Mouse (Mus musculus) forebrain, embryonic 16.5 days (tissue): ENCODE data around the gene Slc6a1. TPM values are rescaled to one million over a fixed set of nuclear protein-coding genes. Genes with fewer than 3 reads are reported as not detected.

Experiments used
- ATAC-seq: fragments of 200-750 bp; cut with Nextera tagmentation; 2 replicates; pipeline ENCODE4 v1.8.0; 2017; ENCODE audit warnings: mild to moderate bottlenecking, moderate library complexity
- H3K27ac ChIP-seq: fragments of 300-500 bp; sonication (generic); 2 replicates; pipeline ENCODE4 v1.5.1; 2014; ENCODE audit warnings: low read length, control low read depth
- H3K27me3 ChIP-seq: fragments of 300-500 bp; sonication (generic); replicated peaks from 2 replicates; pipeline ENCODE4 v1.6.1; 2014; ENCODE audit warnings: low read length; ENCODE audit not compliant: control insufficient read depth, insufficient read depth
- H3K36me3 ChIP-seq: fragments of 300-500 bp; sonication (generic); 2 replicates; pipeline ENCODE4 v1.6.1; 2014; ENCODE audit not compliant: control insufficient read depth, insufficient read depth
- H3K4me1 ChIP-seq: fragments of 300-500 bp; sonication (generic); replicated peaks from 2 replicates; pipeline ENCODE4 v1.6.1; 2014; ENCODE audit warnings: low read length; ENCODE audit not compliant: control insufficient read depth, insufficient read depth
- H3K4me2 ChIP-seq: fragments of 300-500 bp; sonication (generic); 2 replicates; pipeline ENCODE4 v1.6.1; 2014; ENCODE audit warnings: mild to moderate bottlenecking, low read length, control low read depth
- H3K4me3 ChIP-seq: fragments of 300-500 bp; sonication (generic); replicated peaks from 2 replicates; pipeline ENCODE4 v1.5.1; 2014; ENCODE audit warnings: mild to moderate bottlenecking, low read length, control low read depth
- H3K9ac ChIP-seq: fragments of 300-500 bp; sonication (generic); replicated peaks from 2 replicates; pipeline ENCODE4 v1.6.1; 2014; ENCODE audit warnings: low read depth, low read length, control low read depth
- H3K9me3 ChIP-seq: fragments of 300-500 bp; sonication (generic); 2 replicates; pipeline ENCODE4 v1.6.1; 2016; ENCODE audit warnings: low read length; ENCODE audit not compliant: control insufficient read depth
- WGBS: fragments of 180-500 bp; shearing (Covaris S2); extraction: QIAGEN DNeasy Blood & Tissue Kit; methylation state at CpG from one replicate; pipeline ENCODE4 v1.1.7; 2014; 5-methylcytosine and 5-hydroxymethylcytosine counted together
- polyA plus RNA-seq: library from polyadenylated mRNA; unstranded; fragments of >200 nt; fragmentation: Nextera tagmentation; extraction: Ambion mirVana; gene quantifications from 2 replicates; pipeline ENCODE4 v1.2.1, GENCODE M21; 2015

Gene Slc6a1
- polyA plus RNA-seq, 1 experiment from 2014 or later: 138 TPM

GRCm38 (mm10) chr6:114299699-114300098 lies 17.3 kb downstream of the Slc6a1 start:
- Histone ChIP-seq H3K36me3 (peaks cover 11% of the 10 kb centered on the region), H3K4me2 (no peak overlapping the region), H3K9ac (no peak overlapping the region), H3K27me3 (no peaks in the 10 kb centered on the region), H3K27ac (no peak overlapping the region), H3K9me3 (no peaks in the 10 kb centered on the region), H3K4me3 (no peak overlapping the region), H3K4me1 (peaks cover 40% of the 10 kb centered on the region)
- 85% methylated on average over 5 of the region's 5 CpGs for WGBS
- ATAC-seq: no peak

GRCm38 (mm10) chr6:114300737-114301136 lies 18.3 kb downstream of the Slc6a1 start:
- peaks cover 16% of the 10 kb centered on the region for H3K36me3 ChIP-seq
- H3K9ac ChIP-seq: no peak overlapping the region
- peaks cover 31% of the 10 kb centered on the region for H3K4me1 ChIP-seq
- no peak overlapping the region for H3K27ac ChIP-seq
- H3K27me3 ChIP-seq: no peaks in the 10 kb centered on the region
- H3K4me2 ChIP-seq: no peak overlapping the region
- WGBS: 85% methylated on average over 11 of the region's 11 CpGs
- H3K4me3 ChIP-seq: no peak overlapping the region
- no peak for ATAC-seq
- H3K9me3 ChIP-seq: no peaks in the 10 kb centered on the region

GRCm38 (mm10) chr6:114304668-114305067 lies 22.2 kb downstream of the Slc6a1 start:
- no peaks in the 10 kb centered on the region for H3K9me3 ChIP-seq
- peaks cover 20% of the 10 kb centered on the region for H3K36me3 ChIP-seq
- ATAC-seq: no peak
- H3K27me3 ChIP-seq: no peaks in the 10 kb centered on the region
- H3K4me3 ChIP-seq: no peak overlapping the region
- WGBS: 89% methylated on average over 6 of the region's 6 CpGs
- H3K9ac ChIP-seq: no peak overlapping the region
- no peaks in the 10 kb centered on the region for H3K4me1 ChIP-seq
- H3K27ac ChIP-seq: no peak overlapping the region
- no peak overlapping the region for H3K4me2 ChIP-seq

- Histone ChIP-seq H3K27me3 (no peaks in the 10 kb centered on the region), H3K4me3 (no peak overlapping the region), H3K9ac (no peak overlapping the region), H3K4me2 (no peak overlapping the region), H3K4me1 (peaks cover 5% of the 10 kb centered on the region), H3K9me3 (no peaks in the 10 kb centered on the region), H3K27ac (no peak overlapping the region), H3K36me3 (peaks cover 3% of the 10 kb centered on the region; the same call in 1 of the 2 replicates)
- ATAC-seq: no peak
- 44% methylated on average over 5 of the region's 5 CpGs for WGBS
Measured at GRCm38 (mm10) chr6:114320511-114320910, 38.1 kb downstream of the Slc6a1 start.

DNA sequence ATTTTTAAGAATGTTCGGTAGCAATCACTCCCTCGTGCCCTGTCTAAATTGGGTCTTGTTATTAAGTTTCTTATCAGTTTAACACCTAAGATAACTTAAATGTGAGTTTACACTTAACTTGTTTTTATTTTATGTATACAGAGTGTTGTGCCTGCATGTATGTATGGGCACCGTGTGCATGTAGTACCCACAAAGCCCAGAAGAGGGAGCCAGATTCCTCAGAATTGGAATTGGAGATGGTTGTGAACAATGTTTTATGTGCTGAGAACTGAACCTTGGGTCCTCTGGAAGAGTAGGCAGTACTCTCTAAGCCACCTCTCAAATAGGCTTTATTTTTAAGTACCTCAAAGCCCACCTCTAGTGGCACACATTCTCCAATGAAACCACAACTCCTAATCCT lies 38.7 kb downstream of the Slc6a1 start:
- Histone ChIP-seq H3K9me3 (no peaks in the 10 kb centered on the region), H3K4me1 (peaks cover 5% of the 10 kb centered on the region), H3K4me3 (no peak overlapping the region), H3K27ac (no peak overlapping the region), H3K36me3 (no peaks in the 10 kb centered on the region; the same call in 1 of the 2 replicates), H3K27me3 (no peaks in the 10 kb centered on the region), H3K9ac (no peak overlapping the region), H3K4me2 (no peak overlapping the region)
- WGBS: 96% methylated on average over 3 of the region's 3 CpGs
- ATAC-seq: no peak

- Histone ChIP-seq H3K27me3 (no peaks in the 10 kb centered on the region), H3K9me3 (no peaks in the 10 kb centered on the region), H3K4me1 (peaks cover 5% of the 10 kb centered on the region), H3K4me3 (no peak overlapping the region), H3K27ac (no peak overlapping the region), H3K4me2 (no peak overlapping the region), H3K9ac (no peak overlapping the region), H3K36me3 (no peaks in the 10 kb centered on the region)
- ATAC-seq: no peak
- 83% methylated on average over 3 of the region's 3 CpGs for WGBS
Measured at GRCm38 (mm10) chr6:114322914-114323313, 40.5 kb downstream of the Slc6a1 start.

DNA sequence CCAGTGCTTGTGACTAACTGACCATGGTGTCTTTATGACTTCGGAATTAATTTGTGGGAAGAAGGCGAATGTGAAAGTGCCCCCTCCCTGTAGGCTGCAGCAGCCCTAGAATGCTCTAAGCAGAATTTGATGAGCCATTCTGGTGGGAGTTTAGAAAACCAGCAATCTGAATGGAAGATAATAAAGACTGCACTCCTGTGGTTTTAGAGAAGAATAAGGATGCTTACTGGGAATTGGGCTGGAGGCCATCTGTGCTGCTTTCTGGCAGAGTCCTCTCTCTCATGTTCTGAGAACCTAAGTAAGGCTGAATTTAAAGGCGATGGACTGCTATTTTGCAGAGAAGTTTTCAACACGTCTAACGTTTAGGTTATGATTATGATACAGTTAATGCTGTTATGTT lies 42.4 kb downstream of the Slc6a1 start:
- Histone ChIP-seq H3K9me3 (no peaks in the 10 kb centered on the region), H3K27me3 (no peaks in the 10 kb centered on the region), H3K4me2 (no peak overlapping the region), H3K9ac (no peak overlapping the region), H3K36me3 (no peaks in the 10 kb centered on the region), H3K27ac (no peak overlapping the region), H3K4me1 (peaks cover 10% of the 10 kb centered on the region), H3K4me3 (no peak overlapping the region)
- 89% methylated on average over 5 of the region's 5 CpGs for WGBS
- ATAC-seq: no peak

GRCm38 (mm10) chr6:114329597-114330470 lies 47.4 kb downstream of the Slc6a1 start:
- Histone ChIP-seq H3K4me1 (peaks cover 11% of the 10 kb centered on the region), H3K4me2 (no peak overlapping the region), H3K27me3 (no peaks in the 10 kb centered on the region), H3K36me3 (no peaks in the 10 kb centered on the region), H3K9ac (0 out of 2 replicates have a peak overlapping the region, but pooled peaks have one; percentile 16), H3K27ac (peak overlapping the region; percentile 58), H3K4me3 (no peak overlapping the region), H3K9me3 (no peaks in the 10 kb centered on the region)
- peak; percentile 91 for ATAC-seq
- 30% methylated on average over 8 of the region's 8 CpGs for WGBS

DNA sequence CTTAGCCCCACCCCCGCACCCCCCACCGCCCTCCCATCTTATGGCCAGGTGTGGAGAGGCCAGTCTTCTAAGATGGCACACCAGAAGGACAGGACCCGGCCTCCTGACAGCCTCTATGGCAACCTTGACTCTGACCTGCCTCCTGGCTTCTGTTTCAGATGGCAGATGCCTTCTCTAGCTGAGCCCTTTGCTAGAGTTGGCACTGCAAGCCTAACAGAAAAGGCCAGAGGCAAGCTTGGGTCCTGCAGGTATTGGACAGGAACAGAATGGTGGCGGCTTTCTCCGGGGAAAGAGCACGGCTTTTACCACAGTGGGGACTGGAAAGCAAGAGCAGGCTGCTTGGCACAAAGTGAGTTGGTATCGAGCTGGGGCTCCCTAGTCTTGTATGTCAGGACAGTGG lies 49.5 kb downstream of the Slc6a1 start:
- Histone ChIP-seq H3K27ac (no peak overlapping the region), H3K9me3 (no peaks in the 10 kb centered on the region), H3K4me3 (no peak overlapping the region), H3K4me1 (peaks cover 11% of the 10 kb centered on the region), H3K9ac (no peak overlapping the region), H3K4me2 (no peak overlapping the region), H3K36me3 (no peaks in the 10 kb centered on the region), H3K27me3 (no peaks in the 10 kb centered on the region)
- WGBS: 89% methylated on average over 7 of the region's 7 CpGs
- ATAC-seq: no peak
